Mouse (Mus musculus) spleen, adult 2 months (tissue): ENCODE data around the gene Smoc1.

Source experiments
- CTCF ChIP-seq: fragments of 200-500 bp; IDR thresholded peaks from 2 replicates; pipeline ENCODE4 v1.5.1; 2011; ENCODE audit warnings: mild to moderate bottlenecking, inconsistent platforms; ENCODE audit not compliant: insufficient read depth, insufficient read length, insufficient replicate concordance; ENCODE audit errors: extremely low read depth
- POLR2A ChIP-seq: fragments of 200-500 bp; IDR thresholded peaks from 2 replicates; pipeline ENCODE4 v1.6.1; 2011; ENCODE audit warnings: low read depth, low read length, inconsistent platforms

- TF ChIP-seq CTCF, result no peak
- no peak for TF ChIP-seq POLR2A
Measured at GRCm38 (mm10) chr12:81063336-81063955, 36.8 kb downstream of the Smoc1 start.
